Mouse (Mus musculus): ENCODE results near the gene Rab30. TPM values are rescaled to one million over a fixed set of nuclear protein-coding genes. Genes with fewer than 3 reads are reported as not detected.

The Rab30 gene
- polyA plus RNA-seq, 1 experiment, result 0.96 TPM

- 71% methylated on average over 9 of the region's 9 CpGs for WGBS
- DNase-seq, result no peak
- TF ChIP-seq POLR2A (IDR thresholded peaks at IDR 0.05; ENCODE audit: borderline replicate concordance, extremely low read depth, low read depth, low read length) (no peak), CTCF (IDR thresholded peaks at IDR 0.05; ENCODE audit: insufficient read depth, low read length) (no peak)
- H3K4me1 ChIP-seq (ENCODE audit: control insufficient read depth, insufficient read depth, low read length), result no peaks in the 10 kb centered on the region
- no peak overlapping the region for H3K4me3 ChIP-seq (replicated peaks; ENCODE audit: extremely low read depth, low read depth, low read length)
These were observed 41.1 kb downstream of the Rab30 start for GRCm38 (mm10) chr7:92782511-92782910.

DNA sequence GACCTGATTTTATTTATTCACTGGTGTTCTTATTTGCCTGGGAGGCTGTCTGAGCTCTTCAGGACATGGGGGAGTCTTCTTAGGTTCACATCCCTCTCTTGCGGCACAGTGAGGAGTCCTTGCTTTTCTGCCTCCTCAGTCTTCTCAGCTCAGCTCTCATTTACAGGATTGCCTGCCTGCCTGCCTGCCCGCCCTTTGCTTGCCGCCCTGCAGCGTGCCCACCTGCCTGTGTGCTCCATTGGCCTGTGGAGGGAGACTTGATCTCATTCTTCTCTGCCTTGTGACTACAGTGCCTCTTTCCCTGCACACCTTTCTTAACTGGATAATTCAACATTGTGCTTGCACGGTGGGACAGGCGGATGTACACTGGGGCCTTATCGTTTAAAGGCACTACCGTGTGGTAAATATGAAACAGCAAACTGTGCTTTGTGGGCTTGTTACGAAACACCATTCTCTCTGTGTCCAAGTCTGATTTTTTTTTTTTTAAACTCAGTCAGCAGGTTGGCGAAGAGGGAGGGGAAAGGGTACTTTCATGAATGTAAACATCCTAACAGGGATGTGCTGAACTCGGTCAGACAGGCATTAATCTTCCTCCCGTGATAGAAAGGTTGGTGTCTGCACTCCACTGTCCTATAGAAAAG is 41.9 kb downstream of the Rab30 start:
- Histone ChIP-seq H3K4me3 (replicated peaks; ENCODE audit: extremely low read depth, low read depth, low read length) (no peak overlapping the region), H3K4me1 (ENCODE audit: control insufficient read depth, insufficient read depth, low read length) (no peaks in the 10 kb centered on the region)
- DNase-seq, result no peak
- TF ChIP-seq POLR2A (IDR thresholded peaks at IDR 0.05; ENCODE audit: borderline replicate concordance, extremely low read depth, low read depth, low read length), result no peak
- TF ChIP-seq CTCF (IDR thresholded peaks at IDR 0.05; ENCODE audit: insufficient read depth, low read length), result no peak
- 53% methylated on average over 12 of the region's 12 CpGs for WGBS

DNA sequence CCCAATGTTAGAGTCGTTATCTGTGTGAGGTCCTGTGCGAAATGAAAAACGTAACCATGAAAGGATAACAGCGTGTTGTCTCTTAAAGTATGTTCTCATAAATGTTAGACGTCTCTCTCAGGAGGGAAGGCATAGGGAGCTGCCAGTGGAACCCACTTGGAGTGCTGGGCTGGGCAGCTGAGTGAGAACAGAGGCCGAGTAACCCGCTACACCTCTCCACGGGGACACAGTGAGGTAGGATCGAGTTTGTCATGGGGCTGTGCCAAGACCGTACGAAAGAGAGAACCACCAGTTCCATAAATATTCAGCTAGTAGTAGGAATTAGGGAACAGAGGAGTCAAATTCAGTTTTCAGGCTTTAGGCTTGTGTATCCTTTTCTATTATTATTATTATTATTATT is 42.5 kb downstream of the Rab30 start:
- WGBS, result 74% methylated on average over 11 of the region's 11 CpGs
- TF ChIP-seq CTCF (IDR thresholded peaks at IDR 0.05; ENCODE audit: insufficient read depth, low read length) (no peak), POLR2A (IDR thresholded peaks at IDR 0.05; ENCODE audit: borderline replicate concordance, extremely low read depth, low read depth, low read length) (no peak)
- Histone ChIP-seq H3K4me3 (replicated peaks; ENCODE audit: extremely low read depth, low read depth, low read length) (no peak overlapping the region), H3K4me1 (ENCODE audit: control insufficient read depth, insufficient read depth, low read length) (no peaks in the 10 kb centered on the region)
- DNase-seq, result no peak

- DNase-seq, result no peak
- WGBS, result 76% methylated on average over 5 of the region's 5 CpGs
- Histone ChIP-seq H3K4me3 (replicated peaks; ENCODE audit: extremely low read depth, low read depth, low read length) (no peak overlapping the region), H3K4me1 (ENCODE audit: control insufficient read depth, insufficient read depth, low read length) (no peaks in the 10 kb centered on the region)
- TF ChIP-seq POLR2A (IDR thresholded peaks at IDR 0.05; ENCODE audit: borderline replicate concordance, extremely low read depth, low read depth, low read length) (no peak), CTCF (IDR thresholded peaks at IDR 0.05; ENCODE audit: insufficient read depth, low read length) (no peak)
These were observed 54.3 kb downstream of the Rab30 start for GRCm38 (mm10) chr7:92795749-92796148.

DNA sequence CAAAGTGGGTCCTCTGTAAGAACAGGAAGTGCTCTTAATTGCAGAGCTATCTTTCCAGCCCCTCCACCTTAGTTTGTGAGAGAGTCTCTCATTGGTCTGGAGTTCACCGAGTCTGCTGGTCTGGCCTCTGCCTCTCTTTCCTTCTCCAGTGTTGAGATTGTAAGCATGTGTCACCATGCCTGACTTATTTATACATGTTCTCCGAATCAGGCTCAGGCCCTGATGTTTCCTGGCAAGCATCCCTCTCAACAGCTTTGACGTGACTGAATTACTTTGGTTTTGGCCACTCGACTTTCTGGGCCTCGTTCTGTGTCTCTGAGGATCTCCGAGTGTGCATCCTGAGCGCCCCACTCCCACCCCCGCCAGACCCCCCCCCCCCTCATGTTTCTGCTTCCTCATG is 55.4 kb downstream of the Rab30 start:
- no peaks in the 10 kb centered on the region for H3K4me1 ChIP-seq (ENCODE audit: control insufficient read depth, insufficient read depth, low read length)
- no peak overlapping the region for H3K4me3 ChIP-seq (replicated peaks; ENCODE audit: extremely low read depth, low read depth, low read length)
- 66% methylated on average over 8 of the region's 8 CpGs for WGBS
- no peak for DNase-seq
- TF ChIP-seq POLR2A (IDR thresholded peaks at IDR 0.05; ENCODE audit: borderline replicate concordance, extremely low read depth, low read depth, low read length) (no peak), CTCF (IDR thresholded peaks at IDR 0.05; ENCODE audit: insufficient read depth, low read length) (no peak)

DNA sequence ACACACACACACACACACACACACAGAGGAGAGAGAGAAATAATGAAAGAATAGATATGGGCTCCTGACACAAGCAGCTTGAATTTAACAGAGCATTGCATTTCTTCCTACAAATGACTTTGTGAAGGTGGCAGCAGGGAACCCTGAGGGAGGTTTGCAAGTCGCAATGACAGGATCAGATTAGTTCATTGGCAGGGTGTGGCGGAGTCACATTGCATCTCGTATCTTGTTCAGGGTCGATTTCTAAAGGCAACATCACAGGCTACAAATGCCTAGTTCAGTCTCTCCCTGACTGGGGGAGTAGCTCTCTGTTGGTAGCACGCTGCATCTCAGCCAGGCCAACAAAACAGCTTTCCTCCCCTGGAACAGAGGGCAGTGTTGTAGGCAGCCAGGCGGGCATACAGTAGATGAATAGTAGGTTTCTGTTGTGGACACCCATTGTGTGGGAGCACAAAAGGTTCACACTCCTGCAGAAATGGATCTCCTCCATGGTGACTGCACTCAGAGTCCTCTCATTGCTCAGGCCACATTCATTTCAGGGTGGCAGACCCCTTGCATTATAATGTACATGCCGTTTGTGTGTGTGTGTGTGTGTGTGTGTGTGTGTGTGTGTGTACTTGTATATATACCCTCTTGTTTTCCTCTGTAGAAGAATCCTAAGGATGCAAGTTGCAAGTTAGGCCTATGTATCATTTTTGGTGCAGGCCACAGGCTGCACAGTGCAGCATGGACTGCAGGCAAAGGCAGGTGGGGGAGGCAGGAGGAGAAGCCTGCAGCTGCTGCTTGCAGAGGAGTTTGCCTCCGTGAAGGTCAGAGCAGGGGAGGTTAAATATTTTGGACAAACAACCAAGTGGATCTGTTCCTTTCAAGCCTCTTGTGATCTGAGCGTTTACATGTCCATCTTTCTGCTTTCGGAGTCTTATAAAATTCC is 58.5 kb downstream of the Rab30 start:
- TF ChIP-seq POLR2A (IDR thresholded peaks at IDR 0.05; ENCODE audit: borderline replicate concordance, extremely low read depth, low read depth, low read length) (no peak), CTCF (IDR thresholded peaks at IDR 0.05; ENCODE audit: insufficient read depth, low read length) (no peak)
- DNase-seq, result no peak
- no peaks in the 10 kb centered on the region for H3K4me1 ChIP-seq (ENCODE audit: control insufficient read depth, insufficient read depth, low read length)
- H3K4me3 ChIP-seq (replicated peaks; ENCODE audit: extremely low read depth, low read depth, low read length), result no peak overlapping the region
- 78% methylated on average over 10 of the region's 10 CpGs for WGBS

DNA sequence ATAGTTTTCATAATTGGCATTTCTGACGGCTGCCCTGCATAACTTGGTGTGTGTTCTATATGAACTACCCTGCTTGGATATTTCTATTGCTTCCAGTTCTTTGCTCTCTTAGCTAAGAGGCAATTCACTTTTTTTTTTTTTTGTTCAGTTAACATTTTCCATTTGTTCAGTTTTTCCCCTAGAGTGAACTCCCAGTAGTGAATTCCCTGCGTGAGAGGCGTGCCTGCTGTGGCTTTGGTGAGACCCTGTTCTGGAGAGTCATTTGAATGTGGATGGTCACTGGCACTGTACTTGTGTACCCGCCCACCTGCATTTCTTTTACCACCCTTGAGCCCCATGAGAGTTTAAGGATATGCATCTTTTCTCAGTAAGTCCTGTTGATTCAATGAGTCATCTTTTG is 60.8 kb downstream of the Rab30 start:
- DNase-seq, result no peak
- Histone ChIP-seq H3K4me3 (replicated peaks; ENCODE audit: extremely low read depth, low read depth, low read length) (no peak overlapping the region), H3K4me1 (ENCODE audit: control insufficient read depth, insufficient read depth, low read length) (no peaks in the 10 kb centered on the region)
- TF ChIP-seq CTCF (IDR thresholded peaks at IDR 0.05; ENCODE audit: insufficient read depth, low read length) (no peak), POLR2A (IDR thresholded peaks at IDR 0.05; ENCODE audit: borderline replicate concordance, extremely low read depth, low read depth, low read length) (no peak)
- 83% methylated on average over 4 of the region's 4 CpGs for WGBS

DNA sequence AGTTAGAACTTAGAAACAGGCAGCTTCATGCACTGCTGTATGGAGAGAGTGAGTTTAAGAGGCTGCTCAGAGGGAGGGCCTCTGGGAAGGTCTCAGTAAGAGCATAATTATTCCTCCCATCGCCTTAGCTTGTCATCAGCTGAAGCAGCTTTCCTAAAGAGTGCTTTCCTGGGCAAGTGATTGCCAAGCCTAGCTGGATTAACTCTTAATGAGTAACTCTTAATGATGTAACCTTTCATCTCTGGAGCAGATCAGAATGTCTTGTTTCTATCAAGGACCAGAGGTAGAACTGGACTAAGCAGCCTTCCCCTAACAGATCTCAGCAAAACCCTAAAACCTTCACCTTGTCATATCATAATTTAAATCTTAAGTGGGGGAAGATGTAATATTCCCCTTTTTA is 61.8 kb downstream of the Rab30 start:
- Histone ChIP-seq H3K4me3 (replicated peaks; ENCODE audit: extremely low read depth, low read depth, low read length) (no peak overlapping the region), H3K4me1 (ENCODE audit: control insufficient read depth, insufficient read depth, low read length) (no peaks in the 10 kb centered on the region)
- 86% methylated on average over 1 of the region's 1 CpGs for WGBS
- no peak for TF ChIP-seq CTCF (IDR thresholded peaks at IDR 0.05; ENCODE audit: insufficient read depth, low read length)
- TF ChIP-seq POLR2A (IDR thresholded peaks at IDR 0.05; ENCODE audit: borderline replicate concordance, extremely low read depth, low read depth, low read length), result no peak
- no peak for DNase-seq

GRCm38 (mm10) chr7:92804919-92805668 is 63.7 kb downstream of the Rab30 start:
- WGBS, result 87% methylated on average over 9 of the region's 9 CpGs
- no peak for DNase-seq
- Histone ChIP-seq H3K4me1 (ENCODE audit: control insufficient read depth, insufficient read depth, low read length) (no peaks in the 10 kb centered on the region), H3K4me3 (replicated peaks; ENCODE audit: extremely low read depth, low read depth, low read length) (no peak overlapping the region)
- TF ChIP-seq POLR2A (IDR thresholded peaks at IDR 0.05; ENCODE audit: borderline replicate concordance, extremely low read depth, low read depth, low read length) (no peak), CTCF (IDR thresholded peaks at IDR 0.05; ENCODE audit: insufficient read depth, low read length) (no peak)
